Mouse (Mus musculus): ENCODE results near the gene Cdk14.

- TF ChIP-seq POLR2A (IDR thresholded peaks at IDR 0.05; ENCODE audit: insufficient read length, low read depth): no peak
- no peak for TF ChIP-seq POLR2AphosphoS2 (IDR thresholded peaks at IDR 0.05; ENCODE audit: insufficient read length, low read depth)
These were observed 134.2 kb downstream of the Cdk14 start for GRCm38 (mm10) chr5:5285876-5286275.
